Mouse (Mus musculus) intestine, embryonic 15.5 days (tissue): ENCODE results near the gene Grin2b. TPM values are rescaled to one million over a fixed set of nuclear protein-coding genes. Genes with fewer than 3 reads are reported as not detected.

ENCODE experiments used
- ATAC-seq: fragments of 200-750 bp; cut with Nextera tagmentation; 2 replicates; pipeline ENCODE4 v1.8.0; 2017; ENCODE audit warnings: moderate TSS enrichment, moderate library complexity
- H3K27ac ChIP-seq: fragments of 300-500 bp; sonication (generic); 2 replicates; pipeline ENCODE4 v1.5.1; 2015; ENCODE audit warnings: mild to moderate bottlenecking, inconsistent platforms
- H3K27me3 ChIP-seq: fragments of 300-500 bp; sonication (generic); replicated peaks from 2 replicates; pipeline ENCODE4 v1.6.1; 2015; ENCODE audit warnings: inconsistent platforms
- H3K36me3 ChIP-seq: fragments of 300-500 bp; sonication (generic); 2 replicates; pipeline ENCODE4 v1.6.1; 2015; ENCODE audit warnings: inconsistent platforms
- H3K4me1 ChIP-seq: fragments of 300-500 bp; sonication (generic); replicated peaks from 2 replicates; pipeline ENCODE4 v1.6.1; 2015; ENCODE audit warnings: inconsistent platforms
- H3K4me2 ChIP-seq: fragments of 300-500 bp; sonication (generic); replicated peaks from 2 replicates; pipeline ENCODE4 v1.6.1; 2015; ENCODE audit warnings: mild to moderate bottlenecking, inconsistent platforms
- H3K4me3 ChIP-seq: fragments of 300-500 bp; sonication (generic); replicated peaks from 2 replicates; pipeline ENCODE4 v1.5.1; 2015; ENCODE audit warnings: inconsistent platforms
- H3K9ac ChIP-seq: fragments of 300-500 bp; sonication (generic); 2 replicates; pipeline ENCODE4 v1.6.1; 2015; ENCODE audit warnings: inconsistent platforms
- H3K9me3 ChIP-seq: fragments of 300-500 bp; sonication (generic); 2 replicates; pipeline ENCODE4 v1.6.1; 2016; ENCODE audit warnings: inconsistent platforms
- WGBS: fragments of 180-500 bp; shearing (Covaris S2); methylation state at CpG from one replicate; pipeline ENCODE4 v1.1.7; 2015; 5-methylcytosine and 5-hydroxymethylcytosine counted together
- polyA plus RNA-seq: library from polyadenylated mRNA; unstranded; fragments of >200 nt; fragmentation: Nextera tagmentation; extraction: Ambion mirVana; gene quantifications from 2 replicates; pipeline ENCODE4 v1.2.1, GENCODE M21; 2015

Grin2b gene
- polyA plus RNA-seq, 1 experiment from 2014 or later, result 0.60 TPM

GRCm38 (mm10) chr6:136162090-136162489, 11.2 kb downstream of the Grin2b start:
- Histone ChIP-seq H3K4me1 (no peaks in the 10 kb centered on the region), H3K4me2 (no peak overlapping the region), H3K27ac (no peak overlapping the region), H3K9ac (no peak overlapping the region), H3K36me3 (no peaks in the 10 kb centered on the region), H3K4me3 (no peak overlapping the region), H3K27me3 (no peaks in the 10 kb centered on the region), H3K9me3 (no peaks in the 10 kb centered on the region)
- ATAC-seq, result no peak
- WGBS, result 81% methylated on average over 11 of the region's 11 CpGs

GRCm38 (mm10) chr6:136153444-136153843, 19.9 kb downstream of the Grin2b start:
- WGBS, result 59% methylated on average over 9 of the region's 9 CpGs
- Histone ChIP-seq H3K4me1 (no peaks in the 10 kb centered on the region), H3K9me3 (no peaks in the 10 kb centered on the region), H3K9ac (no peak overlapping the region), H3K36me3 (no peaks in the 10 kb centered on the region), H3K27ac (no peak overlapping the region), H3K4me3 (no peak overlapping the region), H3K4me2 (no peak overlapping the region), H3K27me3 (no peaks in the 10 kb centered on the region)
- ATAC-seq, result no peak

DNA sequence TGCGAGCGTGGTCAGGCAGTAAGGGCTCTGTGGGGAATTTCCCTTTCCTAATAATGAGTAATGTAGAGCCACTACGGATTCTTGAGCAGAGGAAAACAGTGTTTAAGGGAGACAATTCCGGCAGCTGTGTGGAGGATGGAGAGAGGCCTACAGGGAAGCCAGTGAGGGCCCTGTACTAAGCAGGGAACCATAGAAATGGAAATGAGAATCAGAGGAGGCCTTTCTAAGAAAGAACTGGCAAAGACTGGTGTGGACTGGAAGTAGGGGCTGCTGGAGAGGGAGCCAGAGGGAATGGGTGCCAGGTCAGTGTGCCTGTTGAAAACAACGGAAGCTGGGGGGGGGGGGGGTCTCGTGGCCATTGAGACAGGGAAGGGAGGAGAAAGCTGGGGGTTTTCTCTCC, 23.2 kb downstream of the Grin2b start:
- H3K4me2 ChIP-seq, result no peak overlapping the region
- no peaks in the 10 kb centered on the region for H3K36me3 ChIP-seq
- H3K4me1 ChIP-seq, result no peaks in the 10 kb centered on the region
- H3K4me3 ChIP-seq, result no peak overlapping the region
- no peaks in the 10 kb centered on the region for H3K27me3 ChIP-seq
- H3K9ac ChIP-seq, result no peak overlapping the region
- ATAC-seq, result no peak
- no peaks in the 10 kb centered on the region for H3K9me3 ChIP-seq
- 63% methylated on average over 6 of the region's 6 CpGs for WGBS
- no peak overlapping the region for H3K27ac ChIP-seq

DNA sequence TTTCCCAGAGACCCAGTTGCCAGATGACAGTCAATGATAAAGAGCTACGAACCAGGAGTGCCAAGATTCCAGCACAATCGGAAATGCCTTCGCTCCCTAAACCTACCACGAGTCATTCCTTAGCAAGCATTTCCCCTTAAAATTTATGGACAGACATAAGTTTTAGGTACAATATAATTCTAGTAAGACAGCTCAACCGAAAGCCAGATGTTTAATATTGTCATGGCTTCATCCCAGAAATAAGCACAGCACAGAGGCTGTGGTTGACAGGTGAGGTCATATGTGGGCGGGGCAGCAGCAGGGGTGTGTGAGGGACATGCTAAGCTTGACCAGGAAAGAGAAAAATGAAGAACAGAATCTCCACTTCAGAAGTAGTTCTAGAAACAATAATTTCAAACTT, 33.3 kb downstream of the Grin2b start:
- H3K9me3 ChIP-seq, result no peaks in the 10 kb centered on the region
- no peaks in the 10 kb centered on the region for H3K27me3 ChIP-seq
- H3K4me3 ChIP-seq, result no peak overlapping the region
- no peak overlapping the region for H3K4me2 ChIP-seq
- WGBS, result 66% methylated on average over 6 of the region's 6 CpGs
- no peak overlapping the region for H3K27ac ChIP-seq
- H3K4me1 ChIP-seq, result no peaks in the 10 kb centered on the region
- ATAC-seq, result no peak
- H3K9ac ChIP-seq, result no peak overlapping the region
- no peaks in the 10 kb centered on the region for H3K36me3 ChIP-seq

- 0 out of 2 replicates have a peak, but pooled peaks have one; percentile 34 for ATAC-seq
- no peak overlapping the region for H3K27ac ChIP-seq
- no peak overlapping the region for H3K9ac ChIP-seq
- H3K4me3 ChIP-seq, result no peak overlapping the region
- 22% methylated on average over 10 of the region's 10 CpGs for WGBS
- H3K4me1 ChIP-seq, result no peaks in the 10 kb centered on the region
- H3K9me3 ChIP-seq, result no peaks in the 10 kb centered on the region
- H3K4me2 ChIP-seq, result no peak overlapping the region
- H3K27me3 ChIP-seq, result no peaks in the 10 kb centered on the region
- no peaks in the 10 kb centered on the region for H3K36me3 ChIP-seq
Observed at GRCm38 (mm10) chr6:136130456-136130855, 42.9 kb downstream of the Grin2b start.

- no peak overlapping the region for H3K4me3 ChIP-seq
- H3K36me3 ChIP-seq, result no peaks in the 10 kb centered on the region
- H3K4me2 ChIP-seq, result no peak overlapping the region
- no peaks in the 10 kb centered on the region for H3K9me3 ChIP-seq
- H3K27me3 ChIP-seq, result no peaks in the 10 kb centered on the region
- no peak overlapping the region for H3K9ac ChIP-seq
- no peak overlapping the region for H3K27ac ChIP-seq
- 84% methylated on average over 3 of the region's 3 CpGs for WGBS
- ATAC-seq, result no peak
- H3K4me1 ChIP-seq, result no peaks in the 10 kb centered on the region
Observed at GRCm38 (mm10) chr6:136122593-136122992, 50.7 kb downstream of the Grin2b start.

GRCm38 (mm10) chr6:136117390-136117789, 55.9 kb downstream of the Grin2b start:
- Histone ChIP-seq H3K27me3 (no peaks in the 10 kb centered on the region), H3K9ac (no peak overlapping the region), H3K9me3 (no peaks in the 10 kb centered on the region), H3K36me3 (no peaks in the 10 kb centered on the region), H3K27ac (no peak overlapping the region), H3K4me2 (no peak overlapping the region), H3K4me1 (no peaks in the 10 kb centered on the region), H3K4me3 (no peak overlapping the region)
- ATAC-seq, result no peak
- 92% methylated on average over 3 of the region's 3 CpGs for WGBS

DNA sequence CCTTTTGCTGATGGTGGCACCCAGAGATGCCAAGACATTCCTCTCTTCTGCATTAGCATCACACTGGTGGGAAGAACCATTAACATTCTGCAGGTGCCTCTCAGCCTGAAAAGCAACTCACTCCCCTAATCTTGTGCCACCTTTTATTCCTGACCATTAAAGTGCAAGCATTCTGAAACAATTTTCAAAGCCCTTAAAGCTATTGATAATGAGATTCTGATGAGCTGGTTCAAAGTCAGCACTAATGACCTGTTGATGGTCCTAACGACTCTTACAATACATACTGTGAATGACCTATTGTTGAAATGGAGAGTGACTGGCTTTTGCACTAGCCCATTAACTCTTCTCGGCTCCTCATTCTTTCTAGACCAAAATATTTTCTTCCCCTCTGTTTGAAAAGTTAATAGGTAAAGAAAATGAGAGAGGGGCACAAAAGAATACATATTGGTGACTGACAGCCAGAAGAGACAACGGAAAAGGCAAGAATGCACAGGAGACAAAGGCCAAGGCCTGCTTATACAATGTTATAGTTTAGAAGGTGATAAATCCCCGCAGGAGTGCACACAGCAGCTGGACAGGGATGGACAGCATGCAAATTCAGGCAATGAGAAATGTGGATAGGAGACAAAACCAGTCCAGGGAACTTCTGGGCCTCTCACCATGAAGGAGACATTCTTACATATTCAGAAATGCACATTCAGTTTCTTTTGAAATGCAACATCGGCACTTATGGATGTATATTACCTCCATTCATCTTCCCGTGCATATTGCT, 59.5 kb downstream of the Grin2b start:
- H3K4me3 ChIP-seq, result no peak overlapping the region
- 61% methylated on average over 6 of the region's 6 CpGs for WGBS
- H3K9ac ChIP-seq, result no peak overlapping the region
- H3K27me3 ChIP-seq, result no peaks in the 10 kb centered on the region
- no peaks in the 10 kb centered on the region for H3K9me3 ChIP-seq
- no peak overlapping the region for H3K27ac ChIP-seq
- H3K4me2 ChIP-seq, result no peak overlapping the region
- no peak for ATAC-seq
- no peaks in the 10 kb centered on the region for H3K4me1 ChIP-seq
- no peaks in the 10 kb centered on the region for H3K36me3 ChIP-seq

- WGBS, result 79% methylated on average over 6 of the region's 6 CpGs
- no peak for ATAC-seq
- H3K36me3 ChIP-seq, result no peaks in the 10 kb centered on the region
- no peak overlapping the region for H3K9ac ChIP-seq
- H3K4me3 ChIP-seq, result no peak overlapping the region
- no peak overlapping the region for H3K4me2 ChIP-seq
- no peaks in the 10 kb centered on the region for H3K27me3 ChIP-seq
- no peak overlapping the region for H3K27ac ChIP-seq
- no peaks in the 10 kb centered on the region for H3K9me3 ChIP-seq
- no peaks in the 10 kb centered on the region for H3K4me1 ChIP-seq
Observed at GRCm38 (mm10) chr6:136109172-136109571, 64.1 kb downstream of the Grin2b start.

DNA sequence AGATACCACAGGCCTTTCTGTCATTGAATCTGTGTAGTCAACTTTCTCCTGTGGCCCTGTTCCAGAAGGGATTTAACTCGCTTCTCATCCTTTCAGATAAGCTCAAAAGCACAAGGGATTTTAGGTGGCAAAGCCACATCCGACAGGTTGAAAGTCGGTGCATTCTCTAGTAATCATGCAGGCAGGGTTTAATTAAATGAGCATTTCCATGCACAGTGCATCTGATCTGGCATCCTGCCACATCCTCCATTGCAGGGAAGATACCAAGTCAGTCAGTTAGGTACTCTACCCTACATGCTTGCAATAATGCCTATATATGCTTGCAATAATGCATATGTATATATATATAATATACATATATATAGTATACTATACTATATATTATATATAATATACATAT, 64.8 kb downstream of the Grin2b start:
- Histone ChIP-seq H3K9ac (no peak overlapping the region), H3K27me3 (no peaks in the 10 kb centered on the region), H3K36me3 (no peaks in the 10 kb centered on the region), H3K27ac (no peak overlapping the region), H3K9me3 (no peaks in the 10 kb centered on the region), H3K4me1 (no peaks in the 10 kb centered on the region), H3K4me3 (no peak overlapping the region), H3K4me2 (no peak overlapping the region)
- no peak for ATAC-seq
- WGBS, result 83% methylated on average over 3 of the region's 3 CpGs

- no peak for ATAC-seq
- H3K4me1 ChIP-seq, result no peaks in the 10 kb centered on the region
- H3K27ac ChIP-seq, result no peak overlapping the region
- 56% methylated on average over 2 of the region's 2 CpGs for WGBS
- H3K4me3 ChIP-seq, result no peak overlapping the region
- no peak overlapping the region for H3K4me2 ChIP-seq
- no peaks in the 10 kb centered on the region for H3K27me3 ChIP-seq
- no peaks in the 10 kb centered on the region for H3K9me3 ChIP-seq
- no peak overlapping the region for H3K9ac ChIP-seq
- no peaks in the 10 kb centered on the region for H3K36me3 ChIP-seq
Observed at GRCm38 (mm10) chr6:136105221-136105620, 68.1 kb downstream of the Grin2b start.

DNA sequence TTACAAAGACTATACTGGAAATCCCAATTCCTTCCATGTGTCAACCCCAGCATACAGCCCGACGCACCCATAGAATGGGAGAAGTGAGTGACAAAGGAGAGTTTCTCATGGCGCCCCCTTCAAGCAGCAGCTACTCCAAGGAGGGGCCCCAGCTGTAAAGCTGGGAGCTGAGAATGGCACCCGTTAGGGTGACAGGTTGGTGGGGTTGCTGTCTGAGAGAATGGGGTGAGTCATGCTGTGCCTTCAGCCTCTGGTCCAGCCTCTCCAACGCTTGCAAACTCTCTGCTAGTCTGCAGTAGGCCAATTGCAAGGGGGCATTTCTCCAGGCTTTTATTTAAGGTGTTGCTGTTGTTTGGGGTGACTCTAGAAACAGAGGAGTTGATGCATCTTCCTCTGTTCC, 73.1 kb downstream of the Grin2b start:
- no peaks in the 10 kb centered on the region for H3K36me3 ChIP-seq
- no peak overlapping the region for H3K4me3 ChIP-seq
- ATAC-seq, result no peak
- no peaks in the 10 kb centered on the region for H3K27me3 ChIP-seq
- 83% methylated on average over 5 of the region's 5 CpGs for WGBS
- no peak overlapping the region for H3K9ac ChIP-seq
- no peak overlapping the region for H3K4me2 ChIP-seq
- H3K27ac ChIP-seq, result no peak overlapping the region
- no peaks in the 10 kb centered on the region for H3K9me3 ChIP-seq
- no peaks in the 10 kb centered on the region for H3K4me1 ChIP-seq

GRCm38 (mm10) chr6:136096269-136096668, 77.0 kb downstream of the Grin2b start:
- Histone ChIP-seq H3K9me3 (no peaks in the 10 kb centered on the region), H3K4me2 (no peak overlapping the region), H3K4me3 (no peak overlapping the region), H3K9ac (no peak overlapping the region), H3K36me3 (no peaks in the 10 kb centered on the region), H3K4me1 (no peaks in the 10 kb centered on the region), H3K27me3 (no peaks in the 10 kb centered on the region), H3K27ac (no peak overlapping the region)
- WGBS, result 26% methylated on average over 1 of the region's 1 CpGs
- no peak for ATAC-seq
